Mouse (Mus musculus) adrenal gland, adult 18-20 months (tissue): Measurements from ENCODE around the gene Actg2. TPM values are rescaled to one million over a fixed set of nuclear protein-coding genes. Genes with fewer than 3 reads are reported as not detected.
A peak's percentile ranks its signal among the peaks of the same experiment; 100 is the strongest.
"Not testable (repeated sequence)": the region's sequence is repeated elsewhere in the genome, so short reads cannot be mapped to it uniquely, and the experiment has no call there.

Source experiments
- DNase-seq, 2 experiments: peaks; one replicate each; pipeline ENCODE4 v3.0.0; 2021 to 2022; ENCODE audit warnings: low spot score in 2 of 2
- long read RNA-seq, 2 experiments: library from polyadenylated mRNA; stranded (forward); transcript quantifications; one replicate each; pipeline ENCODE4 v2.0.0; 2021
- total RNA-seq, 2 experiments: library from RNA; stranded (reverse); gene quantifications; 1 replicate in 1 of 2; 2 replicates in 1 of 2; pipeline ENCODE4 v1.2.3; 2021

Gene Actg2
- under 1 TPM; 0.38 to 0.53 TPM for total RNA-seq
- long read RNA-seq, experiment 1, partial matches to known transcripts: 0 of 1 reads
- long read RNA-seq, experiment 1, other reads (novel, unspliced or antisense): 0 of 1 reads
- long read RNA-seq, experiment 2, partial matches to known transcripts: 1 of 1 reads
- long read RNA-seq, experiment 2, other reads (novel, unspliced or antisense): 0 of 1 reads

- DNase-seq: no peak
Measured at GRCm38 (mm10) chr6:83536028-83536794, at the start of gene Actg2. TSS of gene Actg2 (minus strand) at chr6:83536265.

GRCm38 (mm10) chr6:83585328-83585727 lies 49.3 kb upstream of the Actg2 start:
- DNase-seq: not testable (repeated sequence)

- no peak for DNase-seq
Measured at GRCm38 (mm10) chr6:83583591-83583990, 47.5 kb upstream of the Actg2 start.

- DNase-seq: peak in 1 of 2 experiments; percentile 12
Measured at GRCm38 (mm10) chr6:83582938-83583270, 46.8 kb upstream of the Actg2 start.

- DNase-seq: no peak
Measured at GRCm38 (mm10) chr6:83582135-83582937, 46.3 kb upstream of the Actg2 start.

- no peak for DNase-seq
Measured at GRCm38 (mm10) chr6:83577534-83577933, 41.5 kb upstream of the Actg2 start.

- DNase-seq: no peak
Measured at GRCm38 (mm10) chr6:83575609-83576008, 39.5 kb upstream of the Actg2 start.

- DNase-seq: peak in 1 of 2 experiments; percentile 5
Measured at GRCm38 (mm10) chr6:83572671-83573070, 36.6 kb upstream of the Actg2 start, which contains the start of gene Stambp. TSS of gene Stambp (minus strand) at chr6:83572729.

- peak; percentile 81 to 83 for DNase-seq
Measured at GRCm38 (mm10) chr6:83571840-83572667, 36.0 kb upstream of the Actg2 start.

- no peak for DNase-seq
Measured at GRCm38 (mm10) chr6:83568901-83569862, 33.1 kb upstream of the Actg2 start.

GRCm38 (mm10) chr6:83555972-83556371 lies 19.9 kb upstream of the Actg2 start:
- no peak for DNase-seq

- no peak for DNase-seq
Measured at GRCm38 (mm10) chr6:83548346-83548745, 12.3 kb upstream of the Actg2 start.

GRCm38 (mm10) chr6:83545778-83546177 lies 9.7 kb upstream of the Actg2 start:
- no peak for DNase-seq

GRCm38 (mm10) chr6:83541756-83542456 lies 5.8 kb upstream of the Actg2 start:
- no peak for DNase-seq

- no peak for DNase-seq
Measured at GRCm38 (mm10) chr6:83540017-83540416, 4.0 kb upstream of the Actg2 start.

- DNase-seq: no peak
Measured at GRCm38 (mm10) chr6:83536795-83537059, 662 bp upstream of the Actg2 start.

GRCm38 (mm10) chr6:83532608-83533007 lies 3.5 kb downstream of the Actg2 start:
- no peak for DNase-seq

GRCm38 (mm10) chr6:83523194-83523593 lies 12.9 kb downstream of the Actg2 start:
- no peak for DNase-seq

GRCm38 (mm10) chr6:83521784-83522183 lies 14.3 kb downstream of the Actg2 start:
- no peak for DNase-seq
